Mouse (Mus musculus): Measurements from ENCODE around the gene Dach1. TPM values are rescaled to one million over a fixed set of nuclear protein-coding genes. Genes with fewer than 3 reads are reported as not detected.

Dach1 gene
- total RNA-seq, 2 experiments from 2014 or later: 9.0 to 11.7 TPM

GRCm38 (mm10) chr14:98037175-98037574, 132.4 kb downstream of the Dach1 start:
- no peak for DNase-seq

GRCm38 (mm10) chr14:98035261-98035660, 134.3 kb downstream of the Dach1 start:
- DNase-seq: no peak

- DNase-seq: no peak
Observed at GRCm38 (mm10) chr14:98023540-98023939, 146.0 kb downstream of the Dach1 start.

- DNase-seq: no peak
Observed at GRCm38 (mm10) chr14:98014053-98014452, 155.5 kb downstream of the Dach1 start.

GRCm38 (mm10) chr14:98008501-98008900, 161.1 kb downstream of the Dach1 start:
- DNase-seq: no peak

- DNase-seq: no peak
Observed at GRCm38 (mm10) chr14:98002021-98002680, 167.4 kb downstream of the Dach1 start.

GRCm38 (mm10) chr14:97998584-97998983, 171.0 kb downstream of the Dach1 start:
- DNase-seq: no peak

- DNase-seq: no peak
Observed at GRCm38 (mm10) chr14:97983251-97983650, 186.3 kb downstream of the Dach1 start.

- no peak for DNase-seq
Observed at GRCm38 (mm10) chr14:97982676-97983075, 186.9 kb downstream of the Dach1 start.

GRCm38 (mm10) chr14:97980879-97981278, 188.7 kb downstream of the Dach1 start:
- DNase-seq: no peak

GRCm38 (mm10) chr14:97976091-97976490, 193.5 kb downstream of the Dach1 start:
- DNase-seq: no peak

GRCm38 (mm10) chr14:97975447-97975846, 194.1 kb downstream of the Dach1 start:
- no peak for DNase-seq

GRCm38 (mm10) chr14:97964543-97965069, 205.0 kb downstream of the Dach1 start:
- no peak for DNase-seq

- no peak for DNase-seq
Observed at GRCm38 (mm10) chr14:97963624-97964023, 205.9 kb downstream of the Dach1 start.

- no peak for DNase-seq
Observed at GRCm38 (mm10) chr14:97956356-97956755, 213.2 kb downstream of the Dach1 start.

- no peak for DNase-seq
Observed at GRCm38 (mm10) chr14:97945471-97945870, 224.1 kb downstream of the Dach1 start.

- no peak for DNase-seq
Observed at GRCm38 (mm10) chr14:97944643-97945268, 224.8 kb downstream of the Dach1 start.

- no peak for DNase-seq
Observed at GRCm38 (mm10) chr14:97942361-97942760, 227.2 kb downstream of the Dach1 start.

GRCm38 (mm10) chr14:97896622-97897021, 272.9 kb downstream of the Dach1 start:
- no peak for DNase-seq

GRCm38 (mm10) chr14:97881976-97882375, 287.6 kb downstream of the Dach1 start:
- DNase-seq: no peak

- no peak for DNase-seq
Observed at GRCm38 (mm10) chr14:97871001-97871400, 298.6 kb downstream of the Dach1 start.

- no peak for DNase-seq
Observed at GRCm38 (mm10) chr14:97858384-97858783, 311.2 kb downstream of the Dach1 start.

- DNase-seq: no peak
Observed at GRCm38 (mm10) chr14:97857276-97857675, 312.3 kb downstream of the Dach1 start.

GRCm38 (mm10) chr14:97855345-97855744, 314.2 kb downstream of the Dach1 start:
- DNase-seq: no peak
